Mouse (Mus musculus) lung, postnatal 0 days (tissue): ENCODE results near the gene Sorcs1.

ENCODE experiments used
- CTCF ChIP-seq: IDR thresholded peaks from 2 replicates; pipeline ENCODE4 v1.5.1; 2016; ENCODE audit warnings: antibody characterized with exemption, mild to moderate bottlenecking
- EP300 ChIP-seq: IDR thresholded peaks from 2 replicates; pipeline ENCODE4 v1.6.1; 2016; ENCODE audit warnings: antibody characterized with exemption, mild to moderate bottlenecking, control low read depth

DNA sequence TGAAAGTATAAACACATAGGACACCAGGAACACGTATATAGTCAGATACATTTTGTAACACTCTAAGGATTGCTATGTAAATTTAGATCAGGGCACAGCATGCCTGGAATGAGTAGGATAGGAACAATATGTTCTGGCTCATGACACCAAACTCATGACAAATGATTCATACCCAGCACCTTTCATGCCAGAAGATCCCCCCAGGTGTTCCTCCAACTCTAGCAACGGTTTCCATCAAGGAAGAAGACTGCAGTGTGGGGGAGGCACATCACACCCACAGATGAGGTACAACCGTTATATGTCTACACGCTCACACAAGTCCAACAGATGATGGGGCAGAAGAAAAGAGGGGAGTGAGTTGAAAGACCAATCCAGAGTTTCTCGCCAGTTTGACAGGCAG lies 3.5 kb downstream of the Sorcs1 start:
- TF ChIP-seq CTCF = no peak
- no peak for TF ChIP-seq EP300
